ENCODE assay signal across 8 mouse cellular contexts in genomic region chr2:48813371-48814222, GRCm38 (mm10). TPM values are rescaled to one million over a fixed set of nuclear protein-coding genes. Genes with fewer than 3 reads are reported as not detected.
DNase-seq lines count a peak whose midpoint lies in the region; ATAC-seq and TF ChIP-seq lines count a peak whose summit lies in the region.

TSS of gene Acvr2a (plus strand) at chr2:48814109.

- TF ChIP-seq POLR2A in MEL (IDR thresholded peaks at IDR 0.05; ENCODE audit: control insufficient read depth in 1 of 2, insufficient read depth in 1 of 2, low read depth in 1 of 2, low read length in 2 of 2, poor library complexity in 1 of 2), result peak in 1 of 2 experiments; percentile 68; a peak in 3 of 4 replicates
- TF ChIP-seq POLR2A in cerebellum, adult 2 months (IDR thresholded peaks at IDR 0.05; ENCODE audit: borderline replicate concordance, insufficient read depth, low read length), result peak; percentile 40; the same call in 1 of the 2 replicates
- TF ChIP-seq POLR2A in olfactory bulb, adult 2 months (IDR thresholded peaks at IDR 0.05; ENCODE audit: insufficient read depth, low read depth, low read length), result peak; percentile 65

- peak within 1 kb of the TSS; percentile 62 for H3K27ac ChIP-seq in MEL (ENCODE audit: control insufficient read depth, low read depth, low read length)
- peak within 1 kb of the TSS; percentile 86 for H3K27ac ChIP-seq in cerebellum, adult 2 months (ENCODE audit: insufficient read depth, low read length)
- H3K27ac ChIP-seq in lung, embryonic 15.5 days, result peak within 1 kb of the TSS; percentile 98
- peak within 1 kb of the TSS; percentile 85 for H3K27ac ChIP-seq in olfactory bulb, adult 2 months (ENCODE audit: insufficient read depth, low read depth, low read length)

- no peaks in the 10 kb centered on the region for H3K9me3 ChIP-seq in MEL (replicated peaks; ENCODE audit: insufficient read depth, low read length)
- no peaks in the 10 kb centered on the region for H3K9me3 ChIP-seq in lung, embryonic 15.5 days

- peak; percentile 46 to 53; a peak in 3 of 4 replicates for ATAC-seq in hematopoietic stem cell, adult 5-6 weeks (replicated peaks in 1 of 2; ENCODE audit: insufficient read depth in 1 of 2, low FRiP score in 2 of 2, low TSS enrichment in 1 of 2, low read depth in 1 of 2, poor library complexity in 2 of 2, severe bottlenecking in 2 of 2)
- peak; percentile 92 for ATAC-seq in lung, embryonic 15.5 days (ENCODE audit: borderline replicate concordance, extremely low read depth, low FRiP score, low TSS enrichment)

- TF ChIP-seq CTCF in MEL (IDR thresholded peaks at IDR 0.05 in 2 of 3, conservative IDR thresholded peaks at IDR 0.05 in 1 of 3; ENCODE audit: control insufficient read depth in 1 of 3, insufficient read depth in 1 of 3, low read depth in 2 of 3, low read length in 3 of 3, poor library complexity in 1 of 3, severe bottlenecking in 1 of 3), result no peak
- TF ChIP-seq CTCF in cerebellum, adult 2 months (IDR thresholded peaks at IDR 0.05; ENCODE audit: borderline replicate concordance, insufficient read depth, low read depth, low read length), result no peak
- no peak for TF ChIP-seq CTCF in olfactory bulb, adult 2 months (IDR thresholded peaks at IDR 0.05; ENCODE audit: insufficient read depth, low read depth, low read length)

- TF ChIP-seq EP300 in MEL (IDR thresholded peaks at IDR 0.05; ENCODE audit: low read depth in 1 of 2, low read length in 2 of 2), result no peak

- WGBS in cerebellum, adult 2 months, result under 1% methylated on average over 105 of the region's 105 CpGs
- under 1% methylated on average over 92 of the region's 105 CpGs for WGBS in lung, embryonic 15.5 days
- 2% methylated on average over 101 of the region's 105 CpGs for WGBS in olfactory bulb, adult 2 months

- no peak for TF ChIP-seq RAD21 in MEL (IDR thresholded peaks at IDR 0.05; ENCODE audit: low read depth, low read length)

- peak within 1 kb of the TSS; percentile 86 for H3K9ac ChIP-seq in MEL (ENCODE audit: control insufficient read depth, low read depth, low read length, poor library complexity, severe bottlenecking)
- peak within 1 kb of the TSS; percentile 89 for H3K9ac ChIP-seq in lung, embryonic 15.5 days

- H3K4me3 ChIP-seq in MEL (ENCODE audit: control insufficient read depth in 1 of 2, insufficient read depth in 1 of 2, low read depth in 2 of 2, low read length in 2 of 2), result peak within 1 kb of the TSS; percentile 96 to 97
- peak within 1 kb of the TSS; percentile 100 for H3K4me3 ChIP-seq in cerebellum, adult 2 months (replicated peaks; ENCODE audit: insufficient read depth, low read depth, low read length)
- peak within 1 kb of the TSS; percentile 95 for H3K4me3 ChIP-seq in lung, embryonic 15.5 days
- H3K4me3 ChIP-seq in olfactory bulb, adult 2 months (ENCODE audit: insufficient read depth, low read depth, low read length), result peak within 1 kb of the TSS; percentile 98

- H3K4me1 ChIP-seq in MEL (ENCODE audit: control insufficient read depth in 1 of 2, insufficient read depth in 2 of 2, low read length in 2 of 2), result peaks cover 2 to 5% of the 10 kb centered on the region in 2 experiments; a peak in 3 of 4 replicates
- peaks cover 2% of the 10 kb centered on the region; the same call in 1 of the 2 replicates for H3K4me1 ChIP-seq in cerebellum, adult 2 months (ENCODE audit: control insufficient read depth, insufficient read depth, low read length)
- H3K4me1 ChIP-seq in lung, embryonic 15.5 days, result peaks cover 9% of the 10 kb centered on the region; the same call in 1 of the 2 replicates
- H3K4me1 ChIP-seq in olfactory bulb, adult 2 months (ENCODE audit: control insufficient read depth, insufficient read depth, low read length), result no peaks in the 10 kb centered on the region

- peak; percentile 85 for DNase-seq in MEL (ENCODE audit: low read depth, low spot score)
- DNase-seq in cerebellum, adult 2 months, result peak; percentile 92 to 93
- peak; percentile 74 for DNase-seq in forelimb bud, embryonic 11.5 days (ENCODE audit: low read depth, low spot score)
- DNase-seq in layer of hippocampus, adult 9-10 months (ENCODE audit: low spot score), result peak; percentile 68
- peak; percentile 64 to 67 for DNase-seq in thymus, adult 18-20 months

- peak within 1 kb of the TSS; percentile 69 for H3K4me2 ChIP-seq in lung, embryonic 15.5 days

- peaks cover 0 to 16% of the 10 kb centered on the region in 2 experiments; a peak in 2 of 4 replicates for H3K36me3 ChIP-seq in MEL (ENCODE audit: control insufficient read depth in 1 of 2, insufficient read depth in 2 of 2, low read length in 2 of 2)
- no peaks in the 10 kb centered on the region for H3K36me3 ChIP-seq in lung, embryonic 15.5 days

- no peaks in the 10 kb centered on the region for H3K27me3 ChIP-seq in MEL (ENCODE audit: control insufficient read depth in 1 of 2, insufficient read depth in 2 of 2, low read length in 2 of 2)
- H3K27me3 ChIP-seq in cerebellum, adult 2 months (ENCODE audit: control insufficient read depth, insufficient read depth, low read length), result no peaks in the 10 kb centered on the region
- no peaks in the 10 kb centered on the region for H3K27me3 ChIP-seq in lung, embryonic 15.5 days

- peaks cover 14% of the 10 kb centered on the region for H3K79me2 ChIP-seq in MEL (ENCODE audit: control insufficient read depth, insufficient read depth, low read length, poor library complexity)

TF ChIP-seq in MEL, 35 proteins besides CTCF, POLR2A, EP300 and RAD21:
- TF ChIP-seq TCF12 (IDR thresholded peaks at IDR 0.05; ENCODE audit: low read depth, low read length) (no peak), UBTF (IDR thresholded peaks at IDR 0.05; ENCODE audit: borderline replicate concordance, insufficient read depth, low read depth, low read length) (0 out of 2 replicates have a peak, but pooled peaks have one; percentile 59), HCFC1 (IDR thresholded peaks at IDR 0.05; ENCODE audit: low read depth, low read length) (0 out of 2 replicates have a peak, but pooled peaks have one; percentile 36), MEF2A (IDR thresholded peaks at IDR 0.05; ENCODE audit: extremely low read depth, insufficient replicate concordance, low read depth, low read length, poor library complexity, severe bottlenecking) (no peak), SIN3A (IDR thresholded peaks at IDR 0.05; ENCODE audit: low read length) (peak; percentile 44; the same call in 1 of the 2 replicates), MAFK (IDR thresholded peaks at IDR 0.05; ENCODE audit: borderline replicate concordance, low read depth, low read length) (no peak), NELFE (IDR thresholded peaks at IDR 0.05; ENCODE audit: low read depth, low read length) (peak; percentile 45; the same call in 1 of the 2 replicates), TBP (IDR thresholded peaks at IDR 0.05; ENCODE audit: low read depth, low read length) (no peak), E2F4 (IDR thresholded peaks at IDR 0.05; ENCODE audit: borderline replicate concordance, low read depth, low read length) (no peak), POLR2AphosphoS2 (IDR thresholded peaks at IDR 0.05; ENCODE audit: low read length) (no peak), TAL1 (IDR thresholded peaks at IDR 0.05; ENCODE audit: low read length) (no peak), MYC (IDR thresholded peaks at IDR 0.05; ENCODE audit: low read depth, low read length) (no peak), ELF1 (IDR thresholded peaks at IDR 0.05; ENCODE audit: low read depth, low read length) (peak; percentile 51)

RNA-seq across cellular contexts. Expression of gene Acvr2a, which starts in this region (rescaled TPM):
- total RNA-seq in MEL (2012; rRNA removed), result 1.7 and 2.2 TPM in 2 replicates
- polyA plus RNA-seq in MEL (2012; ENCODE audit: insufficient read depth in 1 of 2, insufficient read length in 2 of 2, low read depth in 1 of 2, low replicate concordance in 2 of 2, missing spikeins in 1 of 2), result 1 to 10 TPM in 1 of 2 experiments, not detected in 1; 3.5 TPM
- polyA plus RNA-seq in cerebellum, adult 2 months (2012; rRNA removed), result 10.2 and 11.4 TPM in 2 replicates
- 7.4 and 11.4 TPM in 2 replicates for total RNA-seq in hematopoietic stem cell, adult 5-6 weeks (2017)
- 15.8 and 18.3 TPM in 2 replicates for polyA plus RNA-seq in lung, embryonic 15.5 days (2015; fragmentation: Nextera tagmentation; extraction: Ambion mirVana)
- polyA plus RNA-seq in olfactory bulb, adult 2 months (2012; ENCODE audit: insufficient read depth, insufficient read length, low replicate concordance, missing spikeins), result not detected in 2 replicates

Comparison
In these comparisons a context has a peak if more than half of its experiments do, and no peak if none do; other contexts are left out.
1. Peak in every context shown above with its lines: DNase-seq, ATAC-seq, H3K4me3 ChIP-seq and H3K27ac ChIP-seq.